Mouse (Mus musculus) kidney, embryonic 16.5 days (tissue): Measurements from ENCODE around the gene Olfr888. TPM values are rescaled to one million over a fixed set of nuclear protein-coding genes. Genes with fewer than 3 reads are reported as not detected.

ENCODE experiments used
- ATAC-seq: fragments of 200-750 bp; cut with Nextera tagmentation; 2 replicates; pipeline ENCODE4 v1.8.0; 2017; ENCODE audit warnings: moderate TSS enrichment; ENCODE audit not compliant: low FRiP score, low TSS enrichment
- H3K27ac ChIP-seq: fragments of 300-500 bp; sonication (generic); 2 replicates; pipeline ENCODE4 v1.5.1; 2014; ENCODE audit warnings: low read length
- H3K27me3 ChIP-seq: fragments of 300-500 bp; sonication (generic); 2 replicates; pipeline ENCODE4 v1.6.1; 2014; ENCODE audit warnings: low read length, control low read depth, mixed read lengths; ENCODE audit not compliant: insufficient read depth
- H3K36me3 ChIP-seq: fragments of 300-500 bp; sonication (generic); 2 replicates; pipeline ENCODE4 v1.6.1; 2014; ENCODE audit warnings: low read length, control low read depth, mixed read lengths; ENCODE audit not compliant: insufficient read depth
- H3K4me1 ChIP-seq: fragments of 300-500 bp; sonication (generic); 2 replicates; pipeline ENCODE4 v1.6.1; 2014; ENCODE audit warnings: low read length, control low read depth, mixed read lengths; ENCODE audit not compliant: insufficient read depth
- H3K4me2 ChIP-seq: fragments of 300-500 bp; sonication (generic); replicated peaks from 2 replicates; pipeline ENCODE4 v1.6.1; 2014; ENCODE audit warnings: low read depth, low read length
- H3K4me3 ChIP-seq: fragments of 300-500 bp; sonication (generic); 2 replicates; pipeline ENCODE4 v1.5.1; 2014; ENCODE audit warnings: mild to moderate bottlenecking, low read length
- H3K9ac ChIP-seq: fragments of 300-500 bp; sonication (generic); replicated peaks from 2 replicates; pipeline ENCODE4 v1.6.1; 2014; ENCODE audit warnings: low read length
- H3K9me3 ChIP-seq: fragments of 300-500 bp; sonication (generic); 2 replicates; pipeline ENCODE4 v1.6.1; 2016; ENCODE audit warnings: low read length, control low read depth
- WGBS: fragments of 180-500 bp; shearing (Covaris S2); extraction: QIAGEN DNeasy Blood & Tissue Kit; methylation state at CpG from one replicate; pipeline ENCODE4 v1.1.7; 2014; 5-methylcytosine and 5-hydroxymethylcytosine counted together
- polyA plus RNA-seq: library from polyadenylated mRNA; unstranded; fragments of >200 nt; fragmentation: Nextera tagmentation; extraction: Ambion mirVana; gene quantifications from 2 replicates; pipeline ENCODE4 v1.2.1, GENCODE M21; 2015

The Olfr888 gene
- not detected in 2 replicates for polyA plus RNA-seq

- Histone ChIP-seq H3K9me3 (no peaks in the 10 kb centered on the region), H3K27me3 (no peaks in the 10 kb centered on the region), H3K4me3 (no peak within 1 kb of the TSS), H3K9ac (no peak within 1 kb of the TSS), H3K4me2 (no peak within 1 kb of the TSS), H3K27ac (no peak within 1 kb of the TSS), H3K4me1 (no peaks in the 10 kb centered on the region), H3K36me3 (no peaks in the 10 kb centered on the region)
- ATAC-seq: no peak
- WGBS: 83% methylated on average over 1 of the region's 1 CpGs
Measured at GRCm38 (mm10) chr9:38107828-38108227, at the start of gene Olfr888. Gene Olfr888, plus strand, starts transcription at chr9:38108128.

- 89% methylated on average over 3 of the region's 3 CpGs for WGBS
- no peak within 1 kb of the TSS for H3K4me2 ChIP-seq
- H3K4me1 ChIP-seq: no peaks in the 10 kb centered on the region
- H3K9me3 ChIP-seq: no peaks in the 10 kb centered on the region
- no peaks in the 10 kb centered on the region for H3K27me3 ChIP-seq
- no peak for ATAC-seq
- H3K4me3 ChIP-seq: no peak within 1 kb of the TSS
- H3K27ac ChIP-seq: no peak within 1 kb of the TSS
- H3K9ac ChIP-seq: no peak within 1 kb of the TSS
- no peaks in the 10 kb centered on the region for H3K36me3 ChIP-seq
Measured at GRCm38 (mm10) chr9:38061022-38061421, 46.9 kb upstream of the Olfr888 start, which contains the start of gene Olfr885. Gene Olfr885, plus strand, starts transcription at chr9:38061322.

GRCm38 (mm10) chr9:38083772-38084171 is 24.2 kb upstream of the Olfr888 start, which contains the start of gene Olfr887:
Gene Olfr887, plus strand, starts transcription at chr9:38084072.
- ATAC-seq: no peak
- H3K9ac ChIP-seq: no peak within 1 kb of the TSS
- H3K27me3 ChIP-seq: no peaks in the 10 kb centered on the region
- WGBS: 73% methylated on average over 1 of the region's 1 CpGs
- H3K27ac ChIP-seq: no peak within 1 kb of the TSS
- H3K4me2 ChIP-seq: no peak within 1 kb of the TSS
- H3K4me1 ChIP-seq: no peaks in the 10 kb centered on the region
- H3K9me3 ChIP-seq: no peaks in the 10 kb centered on the region
- no peaks in the 10 kb centered on the region for H3K36me3 ChIP-seq
- H3K4me3 ChIP-seq: no peak within 1 kb of the TSS

GRCm38 (mm10) chr9:38114898-38115297 is 7.0 kb downstream of the Olfr888 start, which contains the start of gene Olfr889:
Gene Olfr889, plus strand, starts transcription at chr9:38115198.
- Histone ChIP-seq H3K27ac (no peak within 1 kb of the TSS), H3K36me3 (no peaks in the 10 kb centered on the region), H3K4me2 (no peak within 1 kb of the TSS), H3K4me3 (no peak within 1 kb of the TSS), H3K9me3 (no peaks in the 10 kb centered on the region), H3K27me3 (no peaks in the 10 kb centered on the region), H3K4me1 (no peaks in the 10 kb centered on the region), H3K9ac (no peak within 1 kb of the TSS)
- no peak for ATAC-seq

- Histone ChIP-seq H3K4me3 (no peak within 1 kb of the TSS), H3K27me3 (no peaks in the 10 kb centered on the region), H3K9ac (no peak within 1 kb of the TSS), H3K36me3 (no peaks in the 10 kb centered on the region), H3K9me3 (no peaks in the 10 kb centered on the region), H3K27ac (no peak within 1 kb of the TSS), H3K4me2 (no peak within 1 kb of the TSS), H3K4me1 (no peaks in the 10 kb centered on the region)
- ATAC-seq: no peak
Measured at GRCm38 (mm10) chr9:38142217-38142616, 34.3 kb downstream of the Olfr888 start, which contains the start of gene Olfr890. Gene Olfr890, plus strand, starts transcription at chr9:38142517.

Other genes starting within 250 kb of the Olfr888 start
- gene Olfr145, start 211.4 kb upstream of the Olfr888 start, polyA plus RNA-seq: not detected in 2 replicates
- gene Olfr878, start 190.3 kb upstream of the Olfr888 start, polyA plus RNA-seq: not detected in 2 replicates
- gene Olfr881, start 116.3 kb upstream of the Olfr888 start, polyA plus RNA-seq: not detected in 2 replicates
- not detected in 2 replicates for gene Olfr883, start 82.3 kb upstream of the Olfr888 start, polyA plus RNA-seq
- not detected in 2 replicates for gene Olfr884, start 61.6 kb upstream of the Olfr888 start, polyA plus RNA-seq
- gene Olfr885, start 46.8 kb upstream of the Olfr888 start, polyA plus RNA-seq: not detected in 2 replicates
- not detected in 2 replicates for gene Olfr887, start 24.1 kb upstream of the Olfr888 start, polyA plus RNA-seq
- 0.03 and 0.06 TPM in 2 replicates for gene Olfr889, start 7.1 kb downstream of the Olfr888 start, polyA plus RNA-seq
- not detected in 2 replicates for gene Olfr890, start 34.4 kb downstream of the Olfr888 start, polyA plus RNA-seq
- not detected in 2 replicates for gene Olfr891, start 72.7 kb downstream of the Olfr888 start, polyA plus RNA-seq
- not detected in 2 replicates for gene Olfr893, start 100.2 kb downstream of the Olfr888 start, polyA plus RNA-seq
- gene Olfr894, start 109.9 kb downstream of the Olfr888 start, polyA plus RNA-seq: not detected in 2 replicates
- not detected in 2 replicates for gene Olfr143, start 144.6 kb downstream of the Olfr888 start, polyA plus RNA-seq
- not detected in 2 replicates for gene Olfr895, start 159.7 kb downstream of the Olfr888 start, polyA plus RNA-seq
- gene Olfr896-ps1, start 183.0 kb downstream of the Olfr888 start, polyA plus RNA-seq: not detected in 2 replicates
- not detected in 2 replicates for gene Olfr25, start 220.9 kb downstream of the Olfr888 start, polyA plus RNA-seq
- not detected in 2 replicates for gene Olfr898, start 240.3 kb downstream of the Olfr888 start, polyA plus RNA-seq